Mouse (Mus musculus) limb, embryonic 12.5 days (tissue): Measurements from ENCODE around the gene Tmed6. TPM values are rescaled to one million over a fixed set of nuclear protein-coding genes. Genes with fewer than 3 reads are reported as not detected.
A peak's percentile ranks its signal among the peaks of the same experiment; 100 is the strongest.

Experiments
- ATAC-seq: fragments of 200-750 bp; cut with Nextera tagmentation; 2 replicates; pipeline ENCODE4 v1.8.0; 2017; ENCODE audit warnings: low read depth, moderate TSS enrichment; ENCODE audit not compliant: insufficient number of reproducible peaks, insufficient read depth, low FRiP score, low TSS enrichment
- H3K27ac ChIP-seq: fragments of 300-500 bp; sonication (generic); 2 replicates; pipeline ENCODE4 v1.5.1; 2016; ENCODE audit warnings: mild to moderate bottlenecking, moderate library complexity
- H3K27me3 ChIP-seq: fragments of 300-500 bp; sonication (generic); 2 replicates; pipeline ENCODE4 v1.6.1; 2016; ENCODE audit warnings: mild to moderate bottlenecking, moderate library complexity
- H3K36me3 ChIP-seq: fragments of 300-500 bp; sonication (generic); 2 replicates; pipeline ENCODE4 v1.6.1; 2016; ENCODE audit warnings: mild to moderate bottlenecking, moderate library complexity
- H3K4me1 ChIP-seq: fragments of 300-500 bp; sonication (generic); replicated peaks from 2 replicates; pipeline ENCODE4 v1.6.1; 2016
- H3K4me2 ChIP-seq: fragments of 300-500 bp; sonication (generic); 2 replicates; pipeline ENCODE4 v1.6.1; 2016; ENCODE audit warnings: mild to moderate bottlenecking, moderate library complexity
- H3K4me3 ChIP-seq: fragments of 300-500 bp; sonication (generic); replicated peaks from 2 replicates; pipeline ENCODE4 v1.5.1; 2016; ENCODE audit warnings: mild to moderate bottlenecking
- H3K9ac ChIP-seq: fragments of 300-500 bp; sonication (generic); replicated peaks from 2 replicates; pipeline ENCODE4 v1.6.1; 2016; ENCODE audit warnings: mild to moderate bottlenecking, moderate library complexity
- H3K9me3 ChIP-seq: fragments of 300-500 bp; sonication (generic); 2 replicates; pipeline ENCODE4 v1.6.1; 2016; ENCODE audit warnings: mild to moderate bottlenecking, moderate library complexity
- WGBS: fragments of 180-500 bp; shearing (Covaris S2); methylation state at CpG from one replicate; pipeline ENCODE4 v1.1.7; 2016; 5-methylcytosine and 5-hydroxymethylcytosine counted together
- polyA plus RNA-seq: library from polyadenylated mRNA; unstranded; fragments of >200 nt; fragmentation: Nextera tagmentation; extraction: Ambion mirVana; gene quantifications from 2 replicates; pipeline ENCODE4 v1.2.1, GENCODE M21; 2016

Gene Tmed6
- polyA plus RNA-seq, 1 experiment from 2014 or later: not detected

DNA sequence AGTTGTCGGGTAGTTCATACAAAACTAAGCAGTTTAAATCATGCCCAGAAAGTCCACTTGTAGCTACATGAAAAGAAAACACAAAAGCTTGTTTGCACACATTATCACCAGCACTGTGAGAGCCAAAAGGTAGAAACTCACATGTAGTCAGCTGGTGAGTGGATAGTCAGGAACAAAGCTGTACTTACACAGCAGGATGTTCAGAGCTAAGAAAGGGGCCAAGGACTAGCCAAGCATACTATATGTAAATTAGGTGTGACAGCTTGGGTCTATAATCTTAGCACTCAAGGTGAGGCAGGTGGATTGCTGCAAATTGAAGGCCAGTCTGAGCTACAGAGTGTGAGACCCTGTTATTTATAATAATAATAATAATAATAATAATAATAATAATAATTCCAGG, 2.8 kb downstream of the Tmed6 start:
- Histone ChIP-seq H3K9me3 (no peaks in the 10 kb centered on the region), H3K9ac (no peak overlapping the region), H3K4me3 (no peak overlapping the region), H3K36me3 (peaks cover 20% of the 10 kb centered on the region), H3K4me2 (no peak overlapping the region), H3K27ac (no peak overlapping the region), H3K4me1 (peaks cover 5% of the 10 kb centered on the region), H3K27me3 (no peaks in the 10 kb centered on the region)
- WGBS: 84% methylated on average over 1 of the region's 1 CpGs
- no peak for ATAC-seq

DNA sequence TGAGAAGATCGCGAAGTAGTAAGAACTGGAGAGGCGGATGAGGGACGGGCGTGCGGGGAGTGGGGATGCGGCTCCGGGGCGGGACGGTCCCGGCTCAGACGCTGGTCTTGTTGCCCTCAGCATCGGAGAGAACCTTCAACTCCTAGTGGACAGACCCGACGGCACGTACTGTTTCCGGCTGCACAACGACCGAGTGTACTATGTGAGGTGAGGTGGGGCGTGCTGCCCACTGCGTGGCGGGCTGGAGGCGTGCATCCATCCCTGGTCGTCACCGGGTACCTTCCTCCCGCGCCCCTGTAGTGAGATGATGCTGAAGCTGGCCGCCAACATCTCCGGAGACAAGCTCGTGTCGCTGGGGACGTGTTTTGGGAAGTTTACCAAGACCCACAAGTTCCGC, 8.5 kb downstream of the Tmed6 start:
- Histone ChIP-seq H3K27me3 (no peaks in the 10 kb centered on the region), H3K9me3 (no peaks in the 10 kb centered on the region), H3K4me3 (peak overlapping the region; percentile 93), H3K4me1 (peaks cover 22% of the 10 kb centered on the region), H3K4me2 (peak overlapping the region; percentile 97), H3K36me3 (peaks cover 51% of the 10 kb centered on the region), H3K9ac (peak overlapping the region; percentile 85), H3K27ac (0 out of 2 replicates have a peak overlapping the region, but pooled peaks have one; percentile 23)
- under 1% methylated on average over 33 of the region's 33 CpGs for WGBS
- peak; percentile 69 for ATAC-seq

DNA sequence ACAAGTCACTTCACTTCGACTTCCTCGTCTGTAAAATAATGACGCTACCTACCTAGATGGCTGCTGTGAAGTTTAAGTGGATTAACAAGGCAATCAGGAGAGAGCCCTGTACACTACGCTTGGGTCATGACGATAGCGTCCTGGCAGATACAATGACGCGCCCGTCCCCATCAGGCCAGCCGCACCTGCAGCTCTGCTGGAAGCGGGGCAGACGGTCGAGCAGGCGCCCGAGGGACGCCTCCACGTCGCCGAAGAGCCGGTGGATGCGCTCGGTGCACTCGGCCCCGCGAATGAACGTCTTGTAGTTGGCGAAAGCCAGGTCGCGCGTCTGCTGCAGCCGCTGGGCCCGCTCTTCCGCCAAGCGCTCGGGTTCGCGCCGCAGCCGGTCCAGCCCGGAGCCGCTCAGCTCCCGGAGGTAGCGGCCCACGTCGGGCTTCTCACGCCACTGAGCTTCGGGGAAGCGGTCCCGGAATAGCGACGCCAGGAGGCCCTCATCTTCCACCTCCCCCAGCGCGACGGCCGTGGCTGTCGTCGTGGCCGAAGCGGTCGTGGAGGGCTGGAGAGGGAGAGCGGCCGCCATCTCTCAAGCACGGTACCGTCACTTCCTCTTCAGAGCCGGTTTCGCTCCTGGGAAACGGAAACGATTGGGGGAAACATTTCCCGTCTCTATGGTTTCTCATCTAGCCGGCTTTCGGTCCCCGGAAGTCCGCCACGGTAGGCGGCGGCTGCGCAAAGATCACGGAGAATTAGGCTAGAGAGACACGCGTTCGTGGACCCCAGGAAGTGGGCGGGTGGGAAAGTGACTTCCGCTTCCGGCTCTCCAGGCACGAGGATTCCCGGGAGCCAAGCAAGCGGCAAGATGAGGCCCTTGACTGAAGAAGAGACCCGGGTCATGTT, 9.1 kb downstream of the Tmed6 start, which contains the start of the genes Cog8 and Nip7:
Cog8 (minus strand) TSS at position 614 of the 897 bp plus-strand sequence.
Nip7 (plus strand) TSS at position 802 of the 897 bp plus-strand sequence.
- Histone ChIP-seq H3K27ac (peak within 1 kb of the TSS; percentile 66; the same call in 1 of the 2 replicates), H3K4me2 (peak within 1 kb of the TSS; percentile 97), H3K4me3 (peak within 1 kb of the TSS; percentile 93), H3K9ac (peak within 1 kb of the TSS; percentile 85), H3K27me3 (no peaks in the 10 kb centered on the region), H3K4me1 (peaks cover 22% of the 10 kb centered on the region), H3K9me3 (no peaks in the 10 kb centered on the region), H3K36me3 (peaks cover 57% of the 10 kb centered on the region)
- WGBS: under 1% methylated on average over 86 of the region's 88 CpGs
- ATAC-seq: peak; percentile 92

DNA sequence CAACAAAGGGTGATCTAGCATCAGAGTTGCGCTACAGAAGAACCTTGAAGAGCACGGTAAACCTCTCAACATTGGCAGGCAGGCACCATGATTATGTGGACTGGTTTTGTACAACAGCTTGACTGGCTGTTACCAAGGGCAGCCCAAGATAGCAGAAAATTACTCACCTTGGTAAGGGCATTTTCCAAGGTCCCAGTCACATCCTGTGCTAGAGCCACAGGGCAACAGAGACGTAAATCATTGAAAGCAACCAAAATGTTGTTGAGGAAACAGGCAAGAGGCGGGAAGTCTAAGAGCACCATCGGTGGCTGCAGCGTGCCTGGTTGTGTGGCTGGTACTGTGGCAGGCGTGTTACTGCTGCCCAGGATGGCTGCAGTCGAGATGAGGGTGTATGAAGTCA, 13.4 kb downstream of the Tmed6 start:
- peaks cover 28% of the 10 kb centered on the region for H3K4me1 ChIP-seq
- H3K36me3 ChIP-seq: peaks cover 62% of the 10 kb centered on the region
- H3K4me2 ChIP-seq: no peak overlapping the region
- no peak for ATAC-seq
- no peak overlapping the region for H3K9ac ChIP-seq
- H3K27ac ChIP-seq: no peak overlapping the region
- no peak overlapping the region for H3K4me3 ChIP-seq
- 93% methylated on average over 8 of the region's 8 CpGs for WGBS
- no peaks in the 10 kb centered on the region for H3K27me3 ChIP-seq
- no peaks in the 10 kb centered on the region; the same call in 1 of the 2 replicates for H3K9me3 ChIP-seq

DNA sequence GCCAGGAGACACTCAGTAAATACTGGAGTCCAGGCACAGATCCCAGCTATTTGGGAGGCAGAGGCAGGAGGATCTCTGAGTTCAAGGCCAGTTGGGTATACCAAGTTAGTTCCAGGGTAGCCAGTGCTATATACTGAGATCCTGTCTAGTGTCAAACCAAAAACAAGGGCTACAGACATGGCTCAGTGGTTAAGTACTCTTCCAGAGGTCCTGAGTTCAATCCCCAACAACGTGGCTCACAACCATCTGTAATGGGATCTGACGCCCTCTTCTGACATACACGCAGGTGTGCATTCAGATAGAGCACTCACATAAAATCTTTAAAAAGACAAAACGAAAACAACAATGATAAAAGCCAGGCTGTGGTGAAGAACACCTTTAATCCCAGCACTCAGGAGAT, 16.0 kb downstream of the Tmed6 start:
- 92% methylated on average over 4 of the region's 4 CpGs for WGBS
- Histone ChIP-seq H3K4me3 (peak overlapping the region; percentile 92), H3K27me3 (no peaks in the 10 kb centered on the region), H3K9me3 (no peaks in the 10 kb centered on the region; the same call in 1 of the 2 replicates), H3K4me2 (peak overlapping the region; percentile 89), H3K36me3 (peaks cover 82% of the 10 kb centered on the region), H3K27ac (peak overlapping the region; percentile 96; the same call in 1 of the 2 replicates), H3K4me1 (peaks cover 17% of the 10 kb centered on the region), H3K9ac (no peak overlapping the region)
- ATAC-seq: no peak

DNA sequence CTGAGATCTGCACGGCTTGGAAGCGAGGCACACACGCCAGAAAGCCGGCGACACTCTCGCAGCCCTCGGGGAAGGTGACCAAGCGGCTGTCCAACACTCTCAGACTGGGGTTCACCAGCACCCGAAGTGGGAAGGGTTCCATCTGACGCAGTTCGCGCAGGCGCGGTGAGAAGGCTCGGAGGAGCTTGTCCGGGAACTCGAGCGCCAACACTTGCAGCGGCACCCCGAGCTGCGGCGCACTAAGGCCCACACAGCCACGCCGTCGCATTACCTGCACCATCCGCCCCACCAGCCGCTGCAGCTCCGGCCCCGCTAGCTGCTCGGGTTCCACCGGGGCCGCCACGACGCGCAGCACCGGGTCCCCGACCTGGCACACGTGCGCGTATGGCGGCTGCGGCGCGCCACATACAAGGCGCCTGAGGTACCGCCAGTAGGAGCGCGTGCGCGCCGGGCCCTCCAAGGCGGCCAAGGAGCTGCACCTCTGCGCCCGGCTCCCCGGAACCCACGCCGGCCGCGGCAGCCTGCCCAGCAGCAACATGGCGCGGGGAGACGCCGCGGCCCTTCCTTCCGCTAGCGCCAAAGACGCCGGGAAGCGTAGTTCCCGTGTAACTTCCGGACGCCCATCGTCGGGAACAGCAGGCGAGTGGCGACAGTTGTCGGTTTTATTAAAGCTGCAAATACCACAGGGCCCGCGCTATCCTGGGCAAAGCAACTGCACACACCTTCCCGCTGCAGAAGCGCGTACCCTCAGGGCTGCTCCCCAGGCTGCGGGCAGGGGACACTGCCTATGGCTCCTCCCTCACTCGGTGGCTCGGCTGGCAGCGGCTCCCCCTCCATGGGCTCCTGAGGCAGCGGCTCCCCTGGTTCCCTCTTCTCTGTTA, 17.1 kb downstream of the Tmed6 start, which contains the start of gene Pdf:
Pdf (minus strand) TSS at position 554 of the 881 bp plus-strand sequence.
- H3K4me1 ChIP-seq: peaks cover 17% of the 10 kb centered on the region
- peak within 1 kb of the TSS; percentile 92 for H3K4me3 ChIP-seq
- WGBS: under 1% methylated on average over 87 of the region's 87 CpGs
- peaks cover 82% of the 10 kb centered on the region for H3K36me3 ChIP-seq
- peak; percentile 79; the same call in 1 of the 2 replicates for ATAC-seq
- H3K27me3 ChIP-seq: no peaks in the 10 kb centered on the region
- H3K9me3 ChIP-seq: no peaks in the 10 kb centered on the region; the same call in 1 of the 2 replicates
- H3K4me2 ChIP-seq: peak within 1 kb of the TSS; percentile 89
- peak within 1 kb of the TSS; percentile 96 for H3K27ac ChIP-seq
- peak within 1 kb of the TSS; percentile 90 for H3K9ac ChIP-seq

DNA sequence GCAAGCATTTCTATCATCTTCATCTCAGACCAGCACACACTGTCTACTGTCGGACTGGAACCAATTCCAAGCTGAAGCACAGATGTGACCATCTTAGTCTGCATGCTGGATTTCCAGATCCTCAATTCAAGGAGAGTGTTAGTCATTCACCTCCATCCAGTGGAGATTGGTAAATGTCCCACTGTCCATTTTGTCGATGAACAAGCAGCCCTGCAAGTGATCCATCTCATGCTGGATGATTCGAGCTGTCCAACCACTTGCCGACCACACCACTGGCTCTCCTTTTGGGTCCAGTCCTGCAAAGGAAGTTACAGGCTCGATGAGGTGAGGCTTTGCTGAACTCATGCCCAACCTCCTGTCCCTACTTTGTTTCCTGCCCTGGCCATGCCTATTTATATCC, 18.5 kb downstream of the Tmed6 start:
- H3K9me3 ChIP-seq: no peaks in the 10 kb centered on the region; the same call in 1 of the 2 replicates
- no peak for ATAC-seq
- peaks cover 82% of the 10 kb centered on the region for H3K36me3 ChIP-seq
- no peak overlapping the region for H3K9ac ChIP-seq
- 92% methylated on average over 5 of the region's 5 CpGs for WGBS
- peaks cover 17% of the 10 kb centered on the region for H3K4me1 ChIP-seq
- no peak overlapping the region for H3K27ac ChIP-seq
- no peaks in the 10 kb centered on the region for H3K27me3 ChIP-seq
- H3K4me3 ChIP-seq: no peak overlapping the region
- peak overlapping the region; percentile 25; the same call in 1 of the 2 replicates for H3K4me2 ChIP-seq

DNA sequence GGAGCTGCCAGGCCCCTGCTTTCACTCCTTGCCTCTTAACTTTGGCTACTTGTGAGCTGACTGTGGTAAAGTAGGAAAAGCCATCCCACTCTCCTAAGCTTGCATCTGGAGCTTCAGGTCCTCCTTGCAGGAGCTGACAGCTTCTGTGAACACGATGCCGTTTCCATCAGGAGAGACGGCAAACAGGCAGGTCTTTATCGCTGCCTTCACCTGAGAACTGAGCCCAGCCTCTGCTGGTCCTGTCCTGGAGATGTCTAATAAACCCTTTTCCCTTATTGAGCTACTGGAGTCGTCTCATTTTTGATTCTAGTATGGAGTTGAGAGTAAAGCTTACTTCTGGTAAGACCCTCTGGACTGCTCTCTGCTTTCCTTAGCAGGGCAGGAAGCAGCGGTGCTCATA, 20.0 kb downstream of the Tmed6 start:
- 93% methylated on average over 6 of the region's 6 CpGs for WGBS
- H3K36me3 ChIP-seq: peaks cover 81% of the 10 kb centered on the region
- H3K27ac ChIP-seq: no peak overlapping the region

DNA sequence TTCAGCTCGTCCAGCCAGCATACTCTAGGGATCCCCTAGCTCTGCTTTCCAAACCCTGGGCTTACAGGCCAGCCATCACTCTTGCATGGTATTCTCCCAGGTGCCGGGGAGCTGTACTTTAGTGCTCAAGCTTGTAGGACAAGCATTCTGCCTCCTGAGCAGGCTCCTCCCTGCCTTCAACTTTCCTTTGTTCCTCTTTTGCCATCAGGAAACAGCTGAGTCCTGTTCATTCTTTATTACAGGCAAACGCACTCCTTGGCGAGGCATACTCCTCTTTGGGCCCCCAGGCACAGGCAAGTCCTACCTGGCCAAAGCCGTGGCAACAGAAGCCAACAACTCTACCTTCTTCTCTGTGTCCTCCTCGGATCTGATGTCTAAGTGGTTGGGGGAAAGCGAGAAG, 24.8 kb downstream of the Tmed6 start:
- Histone ChIP-seq H3K9ac (no peak overlapping the region), H3K4me2 (no peak overlapping the region), H3K4me3 (no peak overlapping the region), H3K27me3 (no peaks in the 10 kb centered on the region), H3K36me3 (peaks cover 92% of the 10 kb centered on the region), H3K4me1 (no peaks in the 10 kb centered on the region), H3K27ac (no peak overlapping the region), H3K9me3 (no peaks in the 10 kb centered on the region)
- WGBS: 85% methylated on average over 7 of the region's 7 CpGs
- no peak for ATAC-seq

More for the DNA sequence above, 20.0 kb downstream of the Tmed6 start:
- Histone ChIP-seq H3K4me2 (no peak overlapping the region), H3K4me3 (no peak overlapping the region), H3K9me3 (no peaks in the 10 kb centered on the region; the same call in 1 of the 2 replicates), H3K4me1 (peaks cover 17% of the 10 kb centered on the region), H3K9ac (no peak overlapping the region), H3K27me3 (no peaks in the 10 kb centered on the region)
- ATAC-seq: no peak

DNA sequence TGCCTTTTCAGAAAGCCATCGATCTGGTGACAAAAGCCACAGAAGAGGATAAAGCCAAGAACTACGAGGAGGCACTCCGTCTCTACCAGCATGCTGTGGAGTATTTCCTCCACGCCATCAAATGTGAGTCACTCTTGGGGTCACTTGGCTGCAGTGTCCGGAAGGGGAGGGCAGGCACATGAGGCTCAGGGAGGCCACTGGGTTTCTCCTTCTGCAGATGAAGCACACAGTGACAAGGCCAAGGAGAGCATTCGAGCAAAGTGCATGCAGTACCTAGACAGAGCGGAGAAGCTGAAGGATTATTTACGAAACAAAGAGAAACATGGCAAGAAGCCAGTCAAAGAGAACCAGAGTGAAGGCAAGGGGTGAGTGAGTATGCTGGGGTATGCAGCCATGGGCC, 28.8 kb downstream of the Tmed6 start:
- peaks cover 61% of the 10 kb centered on the region for H3K36me3 ChIP-seq
- no peak overlapping the region for H3K27ac ChIP-seq
- 87% methylated on average over 8 of the region's 8 CpGs for WGBS

More for the DNA sequence above, 28.8 kb downstream of the Tmed6 start:
- ATAC-seq: no peak
- Histone ChIP-seq H3K27me3 (no peaks in the 10 kb centered on the region), H3K4me2 (no peak overlapping the region), H3K4me3 (no peak overlapping the region), H3K9ac (no peak overlapping the region), H3K4me1 (peaks cover 15% of the 10 kb centered on the region), H3K9me3 (no peaks in the 10 kb centered on the region)
